Mouse (Mus musculus): ENCODE data around the gene Dpf3. TPM values are rescaled to one million over a fixed set of nuclear protein-coding genes. Genes with fewer than 3 reads are reported as not detected.
A peak's percentile ranks its signal among the peaks of the same experiment; 100 is the strongest.

Gene Dpf3
- 18.0 and 21.6 TPM in 2 replicates for polyA plus RNA-seq (2016; fragmentation: Nextera tagmentation; extraction: Ambion mirVana)

- no peaks in the 10 kb centered on the region; the same call in 1 of the 2 replicates for H3K27me3 ChIP-seq
- H3K4me1 ChIP-seq: peaks cover 19% of the 10 kb centered on the region
- H3K27ac ChIP-seq: peak within 1 kb of the TSS; percentile 89
- no peaks in the 10 kb centered on the region for H3K36me3 ChIP-seq
- WGBS: 0% methylated on average over 31 of the region's 31 CpGs
- H3K9ac ChIP-seq: peak within 1 kb of the TSS; percentile 77
- peak within 1 kb of the TSS; percentile 75 for H3K4me3 ChIP-seq
- peaks cover 7% of the 10 kb centered on the region for H3K9me3 ChIP-seq (replicated peaks)
- peak within 1 kb of the TSS; percentile 92 for H3K4me2 ChIP-seq (replicated peaks)
- ATAC-seq (ENCODE audit: low FRiP score): peak; percentile 93
These were observed at the start of gene Dpf3 for GRCm38 (mm10) chr12:83487476-83487991. Gene Dpf3 (minus strand): TSS chr12:83487716.

- 55% methylated on average over 9 of the region's 9 CpGs for WGBS
These were observed 48.5 kb upstream of the Dpf3 start for GRCm38 (mm10) chr12:83536039-83536438.

GRCm38 (mm10) chr12:83535428-83535827 lies 47.9 kb upstream of the Dpf3 start:
- Histone ChIP-seq H3K27ac (no peak overlapping the region), H3K4me2 (replicated peaks) (no peak overlapping the region), H3K9me3 (replicated peaks) (no peaks in the 10 kb centered on the region), H3K36me3 (peaks cover 70% of the 10 kb centered on the region), H3K9ac (no peak overlapping the region), H3K4me1 (peaks cover 8% of the 10 kb centered on the region), H3K4me3 (no peak overlapping the region), H3K27me3 (no peaks in the 10 kb centered on the region)
- WGBS: 86% methylated on average over 11 of the region's 11 CpGs
- no peak for ATAC-seq (ENCODE audit: low FRiP score)

More at GRCm38 (mm10) chr12:83536039-83536438, 48.5 kb upstream of the Dpf3 start:
- Histone ChIP-seq H3K4me3 (no peak overlapping the region), H3K9ac (no peak overlapping the region), H3K9me3 (replicated peaks) (no peaks in the 10 kb centered on the region), H3K4me1 (peaks cover 8% of the 10 kb centered on the region), H3K27me3 (no peaks in the 10 kb centered on the region), H3K4me2 (replicated peaks) (no peak overlapping the region), H3K27ac (no peak overlapping the region; the same call in 1 of the 2 replicates), H3K36me3 (peaks cover 74% of the 10 kb centered on the region)
- 0 out of 2 replicates have a peak, but pooled peaks have one; percentile 40 for ATAC-seq (ENCODE audit: low FRiP score)

DNA sequence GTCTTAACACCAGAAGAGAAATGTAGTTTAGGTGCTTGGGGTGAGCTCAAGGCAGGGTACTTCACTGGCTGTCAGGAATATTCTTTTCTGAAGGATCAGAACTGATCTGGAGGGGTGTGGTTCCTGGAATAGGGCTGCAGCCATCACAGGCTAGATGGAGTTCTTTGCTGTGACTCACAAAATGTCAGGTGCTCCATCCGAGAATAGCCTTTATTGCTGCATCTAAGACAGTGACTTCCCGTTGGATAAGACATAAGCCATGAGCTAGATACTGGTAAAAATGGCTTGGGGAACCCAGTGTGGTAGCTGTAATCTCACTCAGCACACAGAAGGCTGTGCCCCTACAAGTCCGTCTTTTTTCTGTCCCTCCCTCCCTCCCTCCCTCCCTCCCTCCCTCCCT lies 46.7 kb upstream of the Dpf3 start:
- Histone ChIP-seq H3K9ac (no peak overlapping the region), H3K4me1 (peaks cover 8% of the 10 kb centered on the region), H3K4me3 (no peak overlapping the region), H3K36me3 (peaks cover 63% of the 10 kb centered on the region), H3K27ac (no peak overlapping the region), H3K27me3 (no peaks in the 10 kb centered on the region), H3K9me3 (replicated peaks) (no peaks in the 10 kb centered on the region), H3K4me2 (replicated peaks) (no peak overlapping the region)
- WGBS: 92% methylated on average over 3 of the region's 3 CpGs
- no peak for ATAC-seq (ENCODE audit: low FRiP score)

- ATAC-seq (ENCODE audit: low FRiP score): no peak
- H3K9me3 ChIP-seq (replicated peaks): no peaks in the 10 kb centered on the region
- H3K27ac ChIP-seq: no peak overlapping the region
- 84% methylated on average over 3 of the region's 3 CpGs for WGBS
- H3K9ac ChIP-seq: no peak overlapping the region
- H3K27me3 ChIP-seq: no peaks in the 10 kb centered on the region
- H3K4me2 ChIP-seq (replicated peaks): no peak overlapping the region
- H3K36me3 ChIP-seq: peaks cover 54% of the 10 kb centered on the region
- H3K4me1 ChIP-seq: peaks cover 8% of the 10 kb centered on the region
- no peak overlapping the region for H3K4me3 ChIP-seq
These were observed 45.5 kb upstream of the Dpf3 start for GRCm38 (mm10) chr12:83532966-83533365.

DNA sequence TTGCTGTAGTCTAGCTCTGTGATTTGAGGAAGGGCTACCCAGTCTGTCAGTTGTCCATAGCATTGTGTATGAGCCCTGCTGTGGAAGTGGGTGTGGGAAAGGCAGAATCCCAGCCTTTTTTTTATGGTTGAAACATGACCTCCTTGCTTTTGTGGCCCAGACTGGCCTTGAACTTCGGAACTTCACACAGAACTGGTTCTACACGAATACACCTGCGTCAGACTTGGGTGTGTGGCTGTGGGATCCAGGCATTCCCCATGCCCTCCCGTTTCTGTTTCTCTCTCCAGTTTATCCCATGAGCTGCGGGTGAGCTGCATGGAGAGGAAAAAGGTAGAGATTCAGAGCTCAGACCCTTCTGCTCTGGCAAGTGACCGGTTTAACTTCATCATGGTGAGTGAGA lies 44.5 kb upstream of the Dpf3 start:
- 88% methylated on average over 6 of the region's 6 CpGs for WGBS
- peaks cover 44% of the 10 kb centered on the region for H3K36me3 ChIP-seq
- no peak overlapping the region for H3K27ac ChIP-seq
- H3K4me1 ChIP-seq: peaks cover 8% of the 10 kb centered on the region
- no peak overlapping the region for H3K9ac ChIP-seq
- no peaks in the 10 kb centered on the region for H3K9me3 ChIP-seq (replicated peaks)
- H3K4me3 ChIP-seq: no peak overlapping the region
- no peak overlapping the region for H3K4me2 ChIP-seq (replicated peaks)
- no peak for ATAC-seq (ENCODE audit: low FRiP score)
- no peaks in the 10 kb centered on the region for H3K27me3 ChIP-seq

- no peak for ATAC-seq (ENCODE audit: low FRiP score)
- Histone ChIP-seq H3K9ac (no peak overlapping the region), H3K9me3 (replicated peaks) (no peaks in the 10 kb centered on the region), H3K27ac (no peak overlapping the region), H3K36me3 (peaks cover 26% of the 10 kb centered on the region), H3K4me2 (replicated peaks) (no peak overlapping the region), H3K4me3 (no peak overlapping the region), H3K4me1 (0 out of 2 replicates have a peak, but pooled peaks cover 4% of the 10 kb centered on the region), H3K27me3 (no peaks in the 10 kb centered on the region)
- 87% methylated on average over 5 of the region's 5 CpGs for WGBS
These were observed 41.1 kb upstream of the Dpf3 start for GRCm38 (mm10) chr12:83528665-83529064.

- H3K4me2 ChIP-seq (replicated peaks): no peak overlapping the region
- no peak overlapping the region for H3K9ac ChIP-seq
- 0 out of 2 replicates have a peak, but pooled peaks cover 4% of the 10 kb centered on the region for H3K4me1 ChIP-seq
- no peak for ATAC-seq (ENCODE audit: low FRiP score)
- H3K27ac ChIP-seq: no peak overlapping the region
- 51% methylated on average over 6 of the region's 6 CpGs for WGBS
- H3K27me3 ChIP-seq: no peaks in the 10 kb centered on the region
- H3K4me3 ChIP-seq: no peak overlapping the region
- peaks cover 20% of the 10 kb centered on the region for H3K36me3 ChIP-seq
- no peaks in the 10 kb centered on the region for H3K9me3 ChIP-seq (replicated peaks)
These were observed 40.3 kb upstream of the Dpf3 start for GRCm38 (mm10) chr12:83527816-83528215.

DNA sequence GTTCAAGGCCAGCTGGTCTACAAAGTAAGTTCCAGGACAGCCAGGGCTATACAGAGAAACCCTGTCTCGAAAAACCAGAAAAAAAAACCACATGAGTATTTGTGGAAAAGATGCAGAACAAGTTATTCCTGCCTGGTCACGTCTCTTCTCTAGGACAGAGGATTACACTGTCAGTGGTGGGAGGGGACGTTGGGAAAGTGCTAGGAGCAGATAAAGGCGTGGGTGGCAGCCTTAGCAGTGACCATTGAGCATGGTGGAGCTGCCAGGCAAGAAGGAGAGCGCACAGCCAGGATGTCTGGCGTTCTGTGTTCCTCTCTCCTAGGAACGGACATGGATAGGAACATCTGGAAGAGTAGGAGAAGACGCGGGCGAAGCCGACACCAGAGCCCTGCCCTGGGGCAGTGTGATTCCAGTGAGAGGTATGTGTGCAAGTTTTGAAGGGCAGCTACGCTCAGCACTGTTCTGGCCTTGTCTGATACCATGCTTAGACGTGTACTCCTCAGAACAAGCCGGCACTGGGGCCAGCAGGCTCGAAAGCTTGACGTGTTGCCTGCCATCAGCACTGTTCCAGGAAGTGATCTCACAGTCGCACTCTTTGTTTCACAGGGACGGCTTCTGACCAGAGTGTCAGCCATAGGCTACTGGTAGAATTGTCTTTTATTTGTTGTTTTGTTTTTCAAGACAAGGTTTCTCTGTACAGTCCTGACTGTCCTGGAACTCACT lies 38.5 kb upstream of the Dpf3 start:
- H3K4me1 ChIP-seq: peaks cover 16% of the 10 kb centered on the region
- H3K27me3 ChIP-seq: no peaks in the 10 kb centered on the region
- ATAC-seq (ENCODE audit: low FRiP score): no peak
- 89% methylated on average over 18 of the region's 18 CpGs for WGBS
- no peaks in the 10 kb centered on the region for H3K9me3 ChIP-seq (replicated peaks)
- H3K4me2 ChIP-seq (replicated peaks): no peak overlapping the region
- no peak overlapping the region for H3K9ac ChIP-seq
- H3K4me3 ChIP-seq: no peak overlapping the region
- no peak overlapping the region for H3K27ac ChIP-seq
- H3K36me3 ChIP-seq: peaks cover 10% of the 10 kb centered on the region

- no peak overlapping the region for H3K9ac ChIP-seq
- no peak overlapping the region for H3K27ac ChIP-seq
- no peak overlapping the region for H3K4me2 ChIP-seq (replicated peaks)
- H3K36me3 ChIP-seq: 0 out of 2 replicates have a peak, but pooled peaks cover 3% of the 10 kb centered on the region
- peaks cover 18% of the 10 kb centered on the region for H3K4me1 ChIP-seq
- H3K4me3 ChIP-seq: no peak overlapping the region
- 83% methylated on average over 5 of the region's 5 CpGs for WGBS
- no peak for ATAC-seq (ENCODE audit: low FRiP score)
- no peaks in the 10 kb centered on the region for H3K27me3 ChIP-seq
- H3K9me3 ChIP-seq (replicated peaks): no peaks in the 10 kb centered on the region
These were observed 36.8 kb upstream of the Dpf3 start for GRCm38 (mm10) chr12:83524329-83524728.

GRCm38 (mm10) chr12:83523892-83524291 lies 36.4 kb upstream of the Dpf3 start:
- H3K4me2 ChIP-seq (replicated peaks): no peak overlapping the region
- 84% methylated on average over 4 of the region's 4 CpGs for WGBS
- H3K4me1 ChIP-seq: peaks cover 18% of the 10 kb centered on the region
- no peak for ATAC-seq (ENCODE audit: low FRiP score)
- no peak overlapping the region for H3K27ac ChIP-seq
- H3K27me3 ChIP-seq: no peaks in the 10 kb centered on the region
- 0 out of 2 replicates have a peak, but pooled peaks cover 2% of the 10 kb centered on the region for H3K36me3 ChIP-seq
- H3K9me3 ChIP-seq (replicated peaks): no peaks in the 10 kb centered on the region
- H3K4me3 ChIP-seq: no peak overlapping the region
- H3K9ac ChIP-seq: no peak overlapping the region

DNA sequence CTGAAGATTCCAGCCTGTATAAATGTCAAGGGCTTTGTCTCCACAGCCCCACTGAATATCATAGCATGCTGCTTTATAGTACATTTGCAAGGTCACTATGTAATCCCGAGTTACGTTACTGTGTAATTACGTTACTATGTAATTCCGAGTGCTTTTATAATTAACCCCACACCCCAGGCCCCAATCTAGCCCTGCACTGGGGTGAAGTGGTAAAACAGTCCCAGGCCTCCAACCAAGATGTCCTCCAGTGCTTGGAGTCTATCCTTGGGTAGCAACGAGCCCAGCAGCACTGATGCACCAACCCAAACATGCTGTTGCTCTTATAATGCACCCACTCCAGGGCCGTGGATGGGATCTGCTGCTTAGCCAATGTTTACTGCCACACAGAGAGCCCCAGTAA lies 35.5 kb upstream of the Dpf3 start:
- Histone ChIP-seq H3K9ac (no peak overlapping the region), H3K36me3 (no peaks in the 10 kb centered on the region), H3K4me2 (replicated peaks) (no peak overlapping the region), H3K4me1 (peaks cover 18% of the 10 kb centered on the region), H3K4me3 (no peak overlapping the region), H3K27me3 (no peaks in the 10 kb centered on the region), H3K9me3 (replicated peaks) (no peaks in the 10 kb centered on the region), H3K27ac (no peak overlapping the region)
- WGBS: 91% methylated on average over 6 of the region's 6 CpGs
- ATAC-seq (ENCODE audit: low FRiP score): no peak

GRCm38 (mm10) chr12:83521083-83521482 lies 33.6 kb upstream of the Dpf3 start:
- peak overlapping the region; percentile 80 for H3K4me3 ChIP-seq
- no peak overlapping the region for H3K27ac ChIP-seq
- ATAC-seq (ENCODE audit: low FRiP score): no peak
- H3K36me3 ChIP-seq: no peaks in the 10 kb centered on the region
- no peaks in the 10 kb centered on the region for H3K9me3 ChIP-seq (replicated peaks)
- WGBS: 47% methylated on average over 8 of the region's 8 CpGs
- H3K27me3 ChIP-seq: no peaks in the 10 kb centered on the region
- H3K4me1 ChIP-seq: peaks cover 16% of the 10 kb centered on the region
- peak overlapping the region; percentile 78 for H3K9ac ChIP-seq
- H3K4me2 ChIP-seq (replicated peaks): peak overlapping the region; percentile 72
